12 mouse cellular contexts compared by ENCODE assay signal in genomic region chr2:51082714-51083351, GRCm38 (mm10).
DNase-seq lines count a peak whose midpoint lies in the region.
"Had no signal": no experiment of that assay in that cellular context is flagged by ENCODE, and none has a peak within 500 bp of the region (broad histone marks: within the 10 kb centered on the region; RNA-seq: fewer than 3 reads in every experiment).

No protein-coding gene starts in this region.

- no peaks in the 10 kb centered on the region for H3K36me3 ChIP-seq in hindbrain, embryonic 10.5 days
- H3K36me3 ChIP-seq in heart, embryonic 10.5 days: no peaks in the 10 kb centered on the region
- H3K36me3 ChIP-seq: G1E; limb, embryonic 15.5 days had no signal

- H3K27me3 ChIP-seq in hindbrain, embryonic 10.5 days (ENCODE audit: insufficient read depth, poor library complexity, severe bottlenecking): no peaks in the 10 kb centered on the region
- H3K27me3 ChIP-seq in heart, embryonic 10.5 days (ENCODE audit: insufficient read depth, poor library complexity, severe bottlenecking): no peaks in the 10 kb centered on the region
- H3K27me3 ChIP-seq: limb, embryonic 15.5 days; megakaryocyte, embryonic 14.5 days had no signal

- WGBS in hindbrain, embryonic 10.5 days: 53% methylated on average over 13 of the region's 13 CpGs
- 85% methylated on average over 13 of the region's 13 CpGs for WGBS in heart, embryonic 10.5 days

- H3K4me3 ChIP-seq in hindbrain, embryonic 10.5 days: no peak overlapping the region
- H3K4me3 ChIP-seq in heart, embryonic 10.5 days: no peak overlapping the region
- H3K4me3 ChIP-seq: limb, embryonic 15.5 days; megakaryocyte, embryonic 14.5 days had no signal

- peak; percentile 2 to 6 for DNase-seq in right cerebral cortex, postnatal 36 days (ENCODE audit: low spot score in 2 of 2)
- DNase-seq in right cerebral cortex, postnatal 25 days: no peak
- DNase-seq in hindbrain, embryonic 10.5 days (ENCODE audit: low spot score): peak; percentile 52
- peak; percentile 6 to 20 for DNase-seq in left cerebral cortex, postnatal 14 days (ENCODE audit: low spot score in 2 of 2)
- DNase-seq in gastrocnemius, postnatal 36 days: no peak
- DNase-seq in urinary bladder, postnatal 36 days (ENCODE audit: low spot score in 2 of 2): no peak
- no peak for DNase-seq in heart, embryonic 10.5 days (ENCODE audit: low spot score)
- DNase-seq: heart, adult 18-20 months; kidney, adult 11 months had no signal

- no peaks in the 10 kb centered on the region for H3K9me3 ChIP-seq in hindbrain, embryonic 10.5 days
- H3K9me3 ChIP-seq in heart, embryonic 10.5 days: no peaks in the 10 kb centered on the region
- H3K9me3 ChIP-seq: limb, embryonic 15.5 days had no signal

- intact Hi-C loops in left cerebral cortex, postnatal 14 days (cut with DNase I): no loop called here
- intact Hi-C loops in gastrocnemius, postnatal 36 days (cut with DNase I): no loop called here

- peaks cover 58% of the 10 kb centered on the region for H3K4me1 ChIP-seq in hindbrain, embryonic 10.5 days (replicated peaks)
- 0 out of 2 replicates have a peak, but pooled peaks cover 6% of the 10 kb centered on the region for H3K4me1 ChIP-seq in heart, embryonic 10.5 days
- H3K4me1 ChIP-seq: limb, embryonic 15.5 days; megakaryocyte, embryonic 14.5 days had no signal

- H3K27ac ChIP-seq in hindbrain, embryonic 10.5 days: peak overlapping the region; percentile 79
- H3K27ac ChIP-seq in heart, embryonic 10.5 days: no peak overlapping the region
- H3K27ac ChIP-seq: limb, embryonic 15.5 days had no signal

Comparison
In these comparisons a context has a peak if more than half of its experiments do, and no peak if none do; other contexts are left out.
1. DNase-seq: peak in right cerebral cortex, postnatal 36 days (2 of 2), hindbrain, embryonic 10.5 days (single experiment) and left cerebral cortex, postnatal 14 days (2 of 2); none in right cerebral cortex, postnatal 25 days (single experiment), gastrocnemius, postnatal 36 days (0 of 2), urinary bladder, postnatal 36 days (0 of 2) and heart, embryonic 10.5 days (single experiment).